Mouse (Mus musculus) C2C12 (cell line): ENCODE results near the gene Kcnj9. TPM values are rescaled to one million over a fixed set of nuclear protein-coding genes. Genes with fewer than 3 reads are reported as not detected.

Experiments
- H3K27me3 ChIP-seq: one replicate; pipeline ENCODE4 v1.6.1; 2011; ENCODE audit not compliant: control insufficient read depth, insufficient read depth, insufficient read length
- H3K36me3 ChIP-seq: one replicate; pipeline ENCODE4 v1.6.1; 2011; ENCODE audit not compliant: control insufficient read depth, insufficient read depth
- H3K4me3 ChIP-seq: one replicate; pipeline ENCODE4 v1.5.1; 2011; ENCODE audit warnings: mild to moderate bottlenecking, control low read depth; ENCODE audit not compliant: poor library complexity, insufficient read depth, severe bottlenecking
- H3K79me2 ChIP-seq: one replicate; pipeline ENCODE4 v1.6.1; 2011; ENCODE audit not compliant: control insufficient read depth, insufficient read depth
- H3K79me3 ChIP-seq: one replicate; pipeline ENCODE4 v1.6.1; 2011; ENCODE audit warnings: low read depth, control low read depth
- H3ac ChIP-seq: one replicate; pipeline ENCODE3; 2011; ENCODE audit warnings: low read depth; ENCODE audit not compliant: control insufficient read depth, insufficient read length
- CEBPB ChIP-seq: IDR thresholded peaks from one replicate; pipeline ENCODE4 v1.6.1; 2011; ENCODE audit warnings: low read depth, mild to moderate bottlenecking, control low read depth, moderate library complexity
- CTCF ChIP-seq: IDR thresholded peaks from one replicate; pipeline ENCODE4 v1.5.1; 2011; ENCODE audit not compliant: control insufficient read depth, insufficient read depth, insufficient read length
- FOSL1 ChIP-seq: IDR thresholded peaks from one replicate; pipeline ENCODE4 v1.8.0; 2011; ENCODE audit warnings: mild to moderate bottlenecking, low read length; ENCODE audit not compliant: poor library complexity, insufficient read depth, severe bottlenecking
- MAX ChIP-seq: IDR thresholded peaks from one replicate; pipeline ENCODE4 v1.6.1; 2011; ENCODE audit warnings: mild to moderate bottlenecking, control low read depth
- MYOD1 ChIP-seq: IDR thresholded peaks from one replicate; pipeline ENCODE4 v1.6.1; 2011; ENCODE audit warnings: low read depth; ENCODE audit not compliant: control insufficient read depth, insufficient read length
- MYOG ChIP-seq: IDR thresholded peaks from one replicate; pipeline ENCODE4 v1.6.1; 2011; ENCODE audit not compliant: control insufficient read depth, insufficient read length; ENCODE audit errors: extremely low read depth
- USF1 ChIP-seq: IDR thresholded peaks from one replicate; pipeline ENCODE4 v1.6.1; 2011; ENCODE audit warnings: low read depth, mild to moderate bottlenecking, control low read depth, moderate library complexity
- polyA plus RNA-seq: library from polyadenylated mRNA; unstranded; fragments of >200 nt; fragmentation: generic; extraction: Trizol; gene quantifications from one replicate; pipeline ENCODE4 v1.2.1, GENCODE M21; 2012; ENCODE audit warnings: missing spikeins

Kcnj9 gene
- polyA plus RNA-seq, 1 experiment: 0.06 TPM

DNA sequence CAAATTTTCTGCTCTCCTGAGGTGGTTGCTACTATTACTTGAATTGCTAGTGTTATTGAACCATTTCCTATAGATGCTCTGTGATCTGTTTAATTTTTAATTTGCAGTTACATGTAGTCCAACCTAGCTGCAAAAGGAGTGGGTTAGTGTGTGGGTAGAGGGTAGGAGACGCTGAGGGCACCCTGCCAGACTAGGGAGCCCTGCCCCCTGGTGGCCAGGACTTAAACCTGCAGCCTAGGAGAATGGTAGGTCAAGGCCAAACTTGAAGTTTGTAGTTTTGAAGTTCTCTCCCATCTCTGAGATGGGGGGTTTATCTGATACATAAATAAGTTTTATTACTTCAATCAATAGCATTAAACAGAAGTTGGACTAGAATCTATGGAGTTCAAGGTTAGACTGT, 28.4 kb upstream of the Kcnj9 start:
- Histone ChIP-seq H3K79me3 (no peaks in the 10 kb centered on the region), H3K36me3 (no peaks in the 10 kb centered on the region), H3K27me3 (peaks cover 67% of the 10 kb centered on the region), H3K4me3 (no peak overlapping the region), H3K79me2 (no peaks in the 10 kb centered on the region), H3ac (no peak overlapping the region)
- TF ChIP-seq FOSL1: no peak
- no peak for TF ChIP-seq MAX
- TF ChIP-seq USF1: no peak
- no peak for TF ChIP-seq CEBPB
- no peak for TF ChIP-seq MYOG
- peak; percentile 66 for TF ChIP-seq CTCF
- TF ChIP-seq MYOD1: no peak

- no peak for TF ChIP-seq CEBPB
- no peak for TF ChIP-seq MYOD1
- no peak for TF ChIP-seq CTCF
- no peak for TF ChIP-seq MYOG
- no peak for TF ChIP-seq MAX
- no peak for TF ChIP-seq FOSL1
- no peak for TF ChIP-seq USF1
- Histone ChIP-seq H3K79me2 (no peaks in the 10 kb centered on the region), H3K79me3 (no peaks in the 10 kb centered on the region), H3K36me3 (no peaks in the 10 kb centered on the region), H3K27me3 (peaks cover 71% of the 10 kb centered on the region), H3K4me3 (no peak overlapping the region), H3ac (no peak overlapping the region)
These were observed 26.2 kb upstream of the Kcnj9 start for GRCm38 (mm10) chr1:172355336-172355735.

- no peak overlapping the region for H3ac ChIP-seq
- no peak for TF ChIP-seq MAX
- no peak for TF ChIP-seq MYOD1
- no peak for TF ChIP-seq CTCF
- no peak for TF ChIP-seq MYOG
- no peak for TF ChIP-seq CEBPB
- no peak for TF ChIP-seq FOSL1
- no peak for TF ChIP-seq USF1
- H3K27me3 ChIP-seq: peaks cover 68% of the 10 kb centered on the region
- H3K36me3 ChIP-seq: no peaks in the 10 kb centered on the region
- H3K4me3 ChIP-seq: no peak overlapping the region
- no peaks in the 10 kb centered on the region for H3K79me2 ChIP-seq
- H3K79me3 ChIP-seq: no peaks in the 10 kb centered on the region
These were observed 23.3 kb upstream of the Kcnj9 start for GRCm38 (mm10) chr1:172352453-172352852.

GRCm38 (mm10) chr1:172352001-172352400, 22.9 kb upstream of the Kcnj9 start:
- Histone ChIP-seq H3K36me3 (no peaks in the 10 kb centered on the region), H3K79me3 (no peaks in the 10 kb centered on the region), H3K4me3 (no peak overlapping the region), H3K79me2 (no peaks in the 10 kb centered on the region), H3ac (no peak overlapping the region), H3K27me3 (peaks cover 71% of the 10 kb centered on the region)
- TF ChIP-seq USF1 (no peak), MYOD1 (no peak), MAX (no peak), MYOG (no peak), FOSL1 (no peak)

- Histone ChIP-seq H3K4me3 (no peak overlapping the region), H3K79me3 (no peaks in the 10 kb centered on the region), H3K27me3 (peaks cover 73% of the 10 kb centered on the region), H3ac (no peak overlapping the region), H3K36me3 (no peaks in the 10 kb centered on the region), H3K79me2 (no peaks in the 10 kb centered on the region)
- TF ChIP-seq CEBPB: no peak
These were observed 21.0 kb upstream of the Kcnj9 start for GRCm38 (mm10) chr1:172349916-172350812.

DNA sequence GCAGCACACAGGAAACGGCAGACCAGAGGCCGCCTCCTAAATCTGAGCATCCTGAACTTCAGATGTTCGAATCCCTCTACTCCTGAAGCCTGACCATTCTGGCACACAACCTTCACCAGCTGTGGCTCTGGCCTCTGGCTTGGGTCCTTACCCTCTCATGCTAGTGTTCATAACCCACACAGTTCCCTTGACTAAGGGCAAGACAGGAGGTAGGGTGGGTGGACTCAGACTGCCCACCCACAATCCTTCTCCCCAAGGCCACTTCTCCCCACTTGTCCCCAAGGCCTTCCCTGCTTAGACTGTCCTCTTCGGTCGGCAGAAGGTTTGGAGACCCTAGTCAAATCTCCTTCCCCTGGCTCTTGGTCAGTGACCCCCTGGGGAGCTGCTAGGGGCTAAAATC, 20.4 kb upstream of the Kcnj9 start:
- no peak overlapping the region for H3K4me3 ChIP-seq
- TF ChIP-seq MYOD1 (no peak), FOSL1 (no peak), CTCF (no peak), CEBPB (no peak), USF1 (no peak), MYOG (no peak), MAX (no peak)
- H3K79me2 ChIP-seq: no peaks in the 10 kb centered on the region
- H3K36me3 ChIP-seq: no peaks in the 10 kb centered on the region
- peaks cover 74% of the 10 kb centered on the region for H3K27me3 ChIP-seq
- no peak overlapping the region for H3ac ChIP-seq
- H3K79me3 ChIP-seq: no peaks in the 10 kb centered on the region
